Mouse (Mus musculus) lung, embryonic 14.5 days (tissue): Measurements from ENCODE around the gene Tdrd7. TPM values are rescaled to one million over a fixed set of nuclear protein-coding genes. Genes with fewer than 3 reads are reported as not detected.
A peak's percentile ranks its signal among the peaks of the same experiment; 100 is the strongest.

Source experiments
- ATAC-seq: fragments of 200-750 bp; cut with Nextera tagmentation; 2 replicates; pipeline ENCODE4 v1.8.0; 2017; ENCODE audit warnings: mild to moderate bottlenecking, moderate TSS enrichment, moderate library complexity; ENCODE audit not compliant: insufficient read depth
- DNase-seq: peaks from one replicate; pipeline ENCODE4 v3.0.0-alpha.2; 2015
- H3K27ac ChIP-seq: fragments of 300-500 bp; sonication (generic); 2 replicates; pipeline ENCODE4 v1.5.1; 2014; ENCODE audit warnings: low read depth, mild to moderate bottlenecking, moderate library complexity
- H3K27me3 ChIP-seq: fragments of 300-500 bp; sonication (generic); 2 replicates; pipeline ENCODE4 v1.6.1; 2014; ENCODE audit warnings: low read length, control low read depth; ENCODE audit not compliant: insufficient read depth
- H3K36me3 ChIP-seq: fragments of 300-500 bp; sonication (generic); 2 replicates; pipeline ENCODE4 v1.6.1; 2014; ENCODE audit warnings: control low read depth; ENCODE audit not compliant: insufficient read depth
- H3K4me1 ChIP-seq: fragments of 300-500 bp; sonication (generic); 2 replicates; pipeline ENCODE4 v1.6.1; 2014; ENCODE audit warnings: antibody characterized with exemption, control low read depth; ENCODE audit not compliant: insufficient read depth
- H3K4me2 ChIP-seq: fragments of 300-500 bp; sonication (generic); 2 replicates; pipeline ENCODE4 v1.6.1; 2014; ENCODE audit warnings: mild to moderate bottlenecking
- H3K4me3 ChIP-seq: fragments of 300-500 bp; sonication (generic); 2 replicates; pipeline ENCODE4 v1.5.1; 2014; ENCODE audit warnings: low read depth, low read length
- H3K9ac ChIP-seq: fragments of 300-500 bp; sonication (generic); 2 replicates; pipeline ENCODE4 v1.6.1; 2014
- H3K9me3 ChIP-seq: fragments of 300-500 bp; sonication (generic); 2 replicates; pipeline ENCODE4 v1.6.1; 2016; ENCODE audit warnings: low read depth, low read length, control low read depth
- CTCF ChIP-seq: IDR thresholded peaks from 2 replicates; pipeline ENCODE4 v1.5.1; 2016; ENCODE audit warnings: antibody characterized with exemption, low read depth
- WGBS: fragments of 180-500 bp; shearing (Covaris S2); extraction: QIAGEN DNeasy Blood & Tissue Kit; methylation state at CpG from one replicate; pipeline ENCODE4 v1.1.7; 2014; 5-methylcytosine and 5-hydroxymethylcytosine counted together
- polyA plus RNA-seq: library from polyadenylated mRNA; unstranded; fragments of >200 nt; fragmentation: Nextera tagmentation; extraction: Ambion mirVana; gene quantifications from 2 replicates; pipeline ENCODE4 v1.2.1, GENCODE M21; 2014

Tdrd7 gene
- polyA plus RNA-seq, 1 experiment from 2014 or later: 15.8 TPM

DNA sequence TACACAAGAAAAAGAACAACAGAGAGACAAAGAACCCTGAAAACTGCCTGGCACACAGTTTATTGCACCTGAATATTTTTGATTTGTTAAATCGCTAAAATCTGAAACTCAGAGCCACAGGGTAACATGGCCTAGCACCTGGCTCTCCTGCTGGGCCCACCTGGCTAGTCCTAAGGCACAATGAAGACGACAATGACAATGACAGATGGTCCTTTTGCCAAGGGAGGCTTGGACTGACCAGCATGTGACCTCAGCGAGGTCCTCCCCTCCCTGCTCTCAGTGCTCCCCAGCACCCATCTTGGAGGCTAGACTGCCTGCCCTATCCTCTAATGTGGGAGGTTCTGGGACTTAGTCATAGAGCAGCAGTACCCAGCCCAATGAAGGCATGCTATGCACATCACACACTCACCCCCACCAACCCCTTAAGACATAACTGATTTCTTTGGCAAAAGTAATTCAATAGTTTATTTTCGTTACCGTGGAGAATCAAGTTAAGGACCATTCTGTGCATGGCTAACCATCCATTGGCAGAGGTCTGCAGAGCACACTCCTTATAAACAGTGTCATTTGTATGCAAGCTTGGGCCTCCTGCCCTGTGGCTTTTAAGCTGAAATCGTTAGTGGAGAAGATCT, 104.8 kb downstream of the Tdrd7 start:
- Histone ChIP-seq H3K9ac (no peak overlapping the region), H3K27me3 (no peaks in the 10 kb centered on the region), H3K36me3 (no peaks in the 10 kb centered on the region), H3K4me1 (no peaks in the 10 kb centered on the region), H3K4me2 (no peak overlapping the region), H3K9me3 (no peaks in the 10 kb centered on the region), H3K4me3 (no peak overlapping the region), H3K27ac (no peak overlapping the region)
- ATAC-seq (no peak), DNase-seq (no peak)
- no peak for TF ChIP-seq CTCF
- 61% methylated on average over 6 of the region's 6 CpGs for WGBS

DNA sequence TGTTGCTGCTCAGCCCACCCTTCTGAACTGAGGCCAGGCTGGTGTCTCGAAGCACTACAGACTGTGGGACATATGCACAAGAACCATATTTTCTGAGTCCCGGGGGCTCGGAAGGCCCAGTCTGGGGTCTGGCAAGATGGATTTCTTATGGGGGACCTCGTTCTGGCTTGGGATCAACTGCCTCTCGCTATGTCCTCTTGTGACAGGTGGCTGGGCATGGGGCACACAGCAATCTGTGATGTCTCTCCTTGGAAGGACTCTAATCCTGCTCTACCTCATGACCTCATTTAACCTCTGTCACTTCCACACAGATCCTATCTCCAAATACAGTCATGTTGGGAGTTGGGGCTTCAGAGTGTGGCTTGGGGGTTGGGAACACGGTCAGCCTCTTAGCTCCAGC, 107.5 kb downstream of the Tdrd7 start:
- no peaks in the 10 kb centered on the region for H3K4me1 ChIP-seq
- no peak overlapping the region for H3K9ac ChIP-seq
- WGBS: 81% methylated on average over 6 of the region's 6 CpGs
- TF ChIP-seq CTCF: no peak
- no peak overlapping the region for H3K4me2 ChIP-seq
- no peaks in the 10 kb centered on the region for H3K36me3 ChIP-seq
- no peak overlapping the region for H3K27ac ChIP-seq
- no peaks in the 10 kb centered on the region for H3K27me3 ChIP-seq
- no peaks in the 10 kb centered on the region for H3K9me3 ChIP-seq
- DNase-seq (no peak), ATAC-seq (no peak)
- no peak overlapping the region for H3K4me3 ChIP-seq

GRCm38 (mm10) chr4:46073736-46074135, 108.6 kb downstream of the Tdrd7 start:
- Histone ChIP-seq H3K27me3 (no peaks in the 10 kb centered on the region), H3K36me3 (no peaks in the 10 kb centered on the region), H3K4me1 (no peaks in the 10 kb centered on the region), H3K27ac (no peak overlapping the region), H3K4me2 (no peak overlapping the region), H3K4me3 (no peak overlapping the region), H3K9me3 (no peaks in the 10 kb centered on the region), H3K9ac (no peak overlapping the region)
- 25% methylated on average over 4 of the region's 4 CpGs for WGBS
- no peak for TF ChIP-seq CTCF
- DNase-seq (peak; percentile 90), ATAC-seq (peak; percentile 80; the same call in 1 of the 2 replicates)

- H3K4me3 ChIP-seq: no peak overlapping the region
- no peak overlapping the region for H3K9ac ChIP-seq
- 76% methylated on average over 3 of the region's 3 CpGs for whole genome bisulfite sequencing
- no peak for TF ChIP-seq CTCF
- no peak overlapping the region for H3K27ac ChIP-seq
- H3K4me2 ChIP-seq: no peak overlapping the region
- no peak for DNase-seq
- no peaks in the 10 kb centered on the region for H3K9me3 ChIP-seq
- no peaks in the 10 kb centered on the region for H3K27me3 ChIP-seq
- no peaks in the 10 kb centered on the region for H3K36me3 ChIP-seq
- no peaks in the 10 kb centered on the region for H3K4me1 ChIP-seq
- no peak for ATAC-seq
These were observed 110.5 kb downstream of the Tdrd7 start for GRCm38 (mm10) chr4:46075664-46076063.

GRCm38 (mm10) chr4:46076892-46077291, 111.8 kb downstream of the Tdrd7 start:
- DNase-seq: peak; percentile 73
- H3K4me2 ChIP-seq: no peak overlapping the region
- H3K4me3 ChIP-seq: no peak overlapping the region
- no peaks in the 10 kb centered on the region for H3K27me3 ChIP-seq
- TF ChIP-seq CTCF: no peak
- no peak overlapping the region for H3K9ac ChIP-seq
- peak; percentile 38; the same call in 1 of the 2 replicates for ATAC-seq
- H3K9me3 ChIP-seq: no peaks in the 10 kb centered on the region
- H3K4me1 ChIP-seq: no peaks in the 10 kb centered on the region
- 49% methylated on average over 2 of the region's 2 CpGs for WGBS
- H3K27ac ChIP-seq: no peak overlapping the region
- no peaks in the 10 kb centered on the region for H3K36me3 ChIP-seq

DNA sequence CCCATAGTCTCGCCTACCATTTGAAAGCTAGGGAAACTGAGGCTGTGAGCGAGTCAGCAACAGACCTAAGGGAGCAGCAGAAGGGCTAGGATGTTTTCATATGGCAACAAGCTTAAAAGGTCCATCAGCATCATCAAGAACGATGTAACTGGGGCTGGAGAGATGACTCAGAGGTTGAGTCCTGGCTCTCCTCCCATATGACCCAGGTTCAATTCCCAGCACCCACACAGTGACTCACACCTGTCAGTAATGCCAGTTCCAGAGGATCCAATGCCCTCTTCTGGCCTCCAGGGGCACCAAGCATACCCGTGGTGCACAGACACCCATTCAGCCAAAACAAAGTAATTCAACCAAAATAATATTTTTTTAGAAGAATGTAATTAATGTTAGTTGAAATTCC, 115.1 kb downstream of the Tdrd7 start:
- H3K4me2 ChIP-seq: no peak overlapping the region
- TF ChIP-seq CTCF: no peak
- no peaks in the 10 kb centered on the region for H3K27me3 ChIP-seq
- no peak overlapping the region for H3K27ac ChIP-seq
- no peak overlapping the region for H3K9ac ChIP-seq
- DNase-seq (no peak), ATAC-seq (no peak)
- 78% methylated on average over 4 of the region's 4 CpGs for WGBS
- H3K9me3 ChIP-seq: no peaks in the 10 kb centered on the region
- no peak overlapping the region for H3K4me3 ChIP-seq
- H3K36me3 ChIP-seq: no peaks in the 10 kb centered on the region
- no peaks in the 10 kb centered on the region for H3K4me1 ChIP-seq

DNA sequence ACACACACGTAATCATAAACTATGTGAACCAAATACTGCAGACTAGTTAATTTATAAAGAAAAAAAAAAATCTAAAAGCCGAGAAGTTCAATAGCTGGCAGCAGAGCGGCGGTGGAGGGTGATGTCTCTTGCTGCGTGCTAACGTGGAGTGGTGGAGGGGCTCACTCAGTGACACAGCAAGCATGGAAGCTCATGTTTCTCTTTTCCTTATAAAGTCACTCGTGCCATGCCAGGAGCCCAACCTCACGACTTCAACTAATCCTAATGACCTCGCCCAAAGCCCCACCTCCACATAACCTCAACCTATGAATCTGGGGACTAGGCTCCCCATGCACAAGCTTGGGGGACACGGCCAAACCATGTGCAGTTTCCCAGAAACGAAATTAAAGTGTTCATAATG, 117.4 kb downstream of the Tdrd7 start:
- Histone ChIP-seq H3K4me1 (no peaks in the 10 kb centered on the region), H3K9me3 (no peaks in the 10 kb centered on the region), H3K9ac (no peak overlapping the region), H3K27me3 (no peaks in the 10 kb centered on the region), H3K36me3 (no peaks in the 10 kb centered on the region), H3K4me3 (no peak overlapping the region), H3K27ac (no peak overlapping the region), H3K4me2 (no peak overlapping the region)
- no peak for TF ChIP-seq CTCF
- no peak for DNase-seq
- WGBS: 67% methylated on average over 11 of the region's 11 CpGs
- ATAC-seq: no peak

Other genes starting within 250 kb of the Tdrd7 start
- 0.83 and 2.6 TPM in 2 replicates for gene Aldh1b1, start 166.3 kb upstream of the Tdrd7 start, polyA plus RNA-seq
- gene Igfbpl1, start 138.4 kb upstream of the Tdrd7 start, polyA plus RNA-seq: 0.11 and 0.26 TPM in 2 replicates
- gene Stra6l, start 116.7 kb upstream of the Tdrd7 start, polyA plus RNA-seq: not detected in 2 replicates
- gene Ccdc180, start 75.0 kb upstream of the Tdrd7 start, polyA plus RNA-seq: 0.13 and 0.30 TPM in 2 replicates
- gene Tmod1, start 73.6 kb downstream of the Tdrd7 start, polyA plus RNA-seq: 2.0 and 5.0 TPM in 2 replicates
- gene Ncbp1, start 173.3 kb downstream of the Tdrd7 start, polyA plus RNA-seq: 85.5 and 89.3 TPM in 2 replicates
- gene Tstd2, start 173.4 kb downstream of the Tdrd7 start, polyA plus RNA-seq: 33.5 and 39.2 TPM in 2 replicates
- 20.6 and 22.0 TPM in 2 replicates for gene Xpa, start 231.0 kb downstream of the Tdrd7 start, polyA plus RNA-seq